Mouse (Mus musculus) brain, embryonic 14.5 days (tissue): ENCODE data around the gene Nfia. TPM values are rescaled to one million over a fixed set of nuclear protein-coding genes. Genes with fewer than 3 reads are reported as not detected.

ENCODE experiments used
- DNase-seq: peaks from one replicate; pipeline ENCODE4 v3.0.0-alpha.2; 2011; ENCODE audit warnings: low read depth
- CTCF ChIP-seq: fragments of 200-500 bp; IDR thresholded peaks from 2 replicates; pipeline ENCODE4 v1.5.1; 2012; ENCODE audit warnings: inconsistent platforms, mild to moderate bottlenecking, moderate library complexity, borderline replicate concordance; ENCODE audit not compliant: insufficient read depth, insufficient read length; ENCODE audit errors: extremely low read depth
- POLR2A ChIP-seq: fragments of 200-500 bp; IDR thresholded peaks from 2 replicates; pipeline ENCODE4 v1.6.1; 2012; ENCODE audit warnings: mild to moderate bottlenecking, inconsistent platforms, borderline replicate concordance; ENCODE audit not compliant: poor library complexity, insufficient read depth, insufficient read length, severe bottlenecking; ENCODE audit errors: extremely low read depth
- polyA plus RNA-seq: library from polyadenylated mRNA; depleted of rRNA; stranded (reverse); fragments of >200 nt; gene quantifications from 2 replicates; pipeline ENCODE4 v1.2.3, GENCODE M21; 2012

Gene Nfia
- polyA plus RNA-seq, 1 experiment: 56.0 TPM

DNA sequence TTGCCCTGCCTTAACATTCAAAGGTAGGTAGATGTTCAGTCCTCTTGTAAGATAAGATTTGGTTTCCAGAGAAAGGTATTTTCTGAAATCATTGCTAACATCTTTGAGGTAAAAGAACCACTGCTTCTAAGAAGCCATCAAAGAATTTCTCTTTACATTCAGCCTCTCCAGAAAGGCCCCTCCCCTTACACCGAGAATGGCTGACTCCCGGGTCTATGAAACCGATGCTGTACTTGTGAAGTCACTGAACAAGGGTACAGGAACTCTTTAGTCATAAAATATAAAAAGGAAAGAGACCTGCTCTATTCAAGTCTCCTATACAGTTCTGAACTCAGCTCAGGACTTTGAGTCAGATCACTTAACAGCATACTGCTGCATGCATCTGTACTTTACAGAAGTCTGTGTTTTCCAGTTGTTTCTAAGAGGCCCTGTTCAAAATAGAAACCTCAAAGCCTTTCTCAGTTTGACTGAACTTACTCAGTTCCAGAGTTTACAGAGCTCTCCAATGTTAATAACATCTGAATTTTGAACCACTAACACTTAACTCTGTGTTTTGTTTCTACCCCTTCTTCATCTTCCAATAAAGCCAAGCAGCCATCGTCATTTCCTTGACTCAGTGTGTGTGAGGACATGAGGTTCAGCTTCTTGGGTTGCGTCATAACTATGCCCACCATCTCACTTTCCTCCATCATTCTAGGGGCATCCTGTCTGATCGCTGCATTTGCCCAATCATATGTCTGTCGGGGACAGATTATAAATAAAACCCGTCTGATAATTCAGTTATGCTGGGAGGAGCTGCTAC lies 223.6 kb downstream of the Nfia start:
- DNase-seq: no peak
- no peak for TF ChIP-seq CTCF
- TF ChIP-seq POLR2A: no peak

- peak; percentile 66 for DNase-seq
- no peak for TF ChIP-seq POLR2A
- no peak for TF ChIP-seq CTCF
Observed at GRCm38 (mm10) chr4:97997151-97997817, 224.8 kb downstream of the Nfia start.

DNA sequence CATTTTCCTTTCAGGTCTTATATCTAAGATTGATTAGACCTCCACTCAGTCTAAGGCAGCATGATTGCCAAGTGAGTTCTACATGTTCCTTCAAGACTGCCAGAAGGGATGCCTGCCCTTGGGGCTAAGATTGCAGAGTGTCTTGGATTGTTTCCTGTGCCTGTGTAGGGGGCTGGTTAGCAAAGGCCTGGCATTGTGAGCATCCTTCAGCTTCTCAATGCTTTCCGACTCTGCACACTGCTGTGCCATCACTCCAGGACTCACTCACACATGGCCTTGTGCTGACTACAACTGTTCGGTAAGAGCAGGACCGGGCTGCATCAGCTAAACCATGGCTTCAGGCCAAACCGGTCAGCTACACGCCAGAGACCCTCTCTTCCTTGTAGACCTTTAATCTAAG lies 229.7 kb downstream of the Nfia start:
- no peak for DNase-seq
- no peak for TF ChIP-seq CTCF
- no peak for TF ChIP-seq POLR2A

DNA sequence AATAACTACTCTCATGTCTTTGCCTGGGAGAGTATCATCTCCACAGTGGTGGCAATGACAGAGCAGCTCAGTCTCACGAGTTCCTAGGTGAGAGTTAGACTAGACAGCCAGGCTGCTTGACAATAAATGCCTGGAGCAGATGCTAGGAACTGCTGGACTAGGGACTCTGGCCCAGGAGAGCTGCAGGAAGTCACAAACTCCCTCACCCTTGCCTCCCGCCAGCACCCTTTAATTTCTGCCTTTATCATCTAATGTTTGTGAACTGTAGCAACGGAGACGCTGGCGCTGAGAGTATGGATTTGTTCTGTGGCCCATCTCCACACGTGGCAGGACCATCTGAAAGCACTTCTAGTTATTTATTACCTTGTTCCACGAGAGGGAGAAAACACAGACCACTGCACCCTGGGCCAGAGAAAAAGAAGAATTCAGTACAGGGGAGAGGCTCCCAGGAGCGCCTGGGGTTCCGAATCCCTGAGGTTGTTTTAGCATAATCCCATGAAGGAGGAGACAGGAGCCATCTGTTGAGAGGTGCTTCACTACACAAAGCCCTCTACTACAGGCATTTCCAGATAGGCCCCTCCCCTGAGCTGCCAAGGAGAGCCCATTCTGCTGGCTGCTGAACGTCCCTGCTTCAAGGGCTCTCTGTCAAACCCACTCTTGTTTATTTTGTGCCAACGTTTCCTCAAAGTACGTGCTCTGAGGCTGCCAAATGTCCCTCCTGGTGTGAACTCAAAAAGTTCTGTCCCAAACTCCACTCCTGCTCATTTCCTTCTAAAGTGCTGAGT lies 231.0 kb downstream of the Nfia start:
- TF ChIP-seq CTCF: no peak
- no peak for TF ChIP-seq POLR2A
- DNase-seq: peak; percentile 89

- DNase-seq: peak; percentile 92
- TF ChIP-seq POLR2A (no peak), CTCF (peak; percentile 59)
Observed at GRCm38 (mm10) chr4:98004108-98004625, 231.6 kb downstream of the Nfia start.

DNA sequence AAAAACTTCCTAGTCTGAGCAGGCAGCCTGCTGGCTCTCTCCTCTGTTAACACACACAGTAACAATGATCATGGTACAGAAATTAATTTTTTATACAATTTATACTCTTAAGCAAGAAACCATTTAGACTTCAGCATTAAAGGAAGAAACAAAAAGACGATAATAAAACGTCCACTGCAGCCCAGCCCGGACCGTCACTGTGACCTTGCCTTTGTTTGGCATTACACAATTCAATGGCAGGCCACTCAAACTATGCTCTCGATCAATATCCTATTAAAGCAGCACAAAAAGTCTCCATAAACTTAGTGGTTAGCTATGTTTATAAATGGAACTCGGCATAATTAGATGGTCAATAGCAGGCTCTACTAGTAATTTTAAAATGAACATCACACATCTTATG lies 232.5 kb downstream of the Nfia start:
- no peak for TF ChIP-seq CTCF
- no peak for TF ChIP-seq POLR2A
- DNase-seq: no peak

DNA sequence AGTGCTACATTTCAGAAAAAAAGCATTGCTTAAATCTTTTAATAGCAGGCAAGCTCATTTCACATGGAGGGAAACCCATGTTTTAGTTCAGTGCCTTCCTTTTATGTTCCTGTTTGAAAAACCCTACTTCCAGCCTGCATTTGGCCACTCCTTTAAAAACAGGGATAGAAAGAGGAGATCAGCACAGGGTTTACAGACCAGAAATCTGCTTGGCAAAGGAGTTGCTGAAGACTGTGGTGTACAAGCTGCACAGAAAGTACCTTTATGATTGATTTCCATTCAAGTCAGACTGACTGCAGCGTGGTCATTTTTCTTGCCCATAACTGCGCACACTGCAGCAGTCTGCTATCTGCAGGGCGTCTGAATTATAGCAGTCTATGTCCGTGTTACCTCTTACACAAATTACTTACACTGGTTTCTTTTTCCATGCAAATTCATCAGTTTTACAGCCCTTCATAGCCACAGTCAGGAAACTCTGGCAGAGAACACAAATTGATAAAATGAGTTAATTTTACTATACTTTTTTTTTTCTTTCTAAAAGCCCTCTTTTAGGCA lies 236.4 kb downstream of the Nfia start:
- TF ChIP-seq CTCF (no peak), POLR2A (no peak)
- peak; percentile 69 for DNase-seq

DNA sequence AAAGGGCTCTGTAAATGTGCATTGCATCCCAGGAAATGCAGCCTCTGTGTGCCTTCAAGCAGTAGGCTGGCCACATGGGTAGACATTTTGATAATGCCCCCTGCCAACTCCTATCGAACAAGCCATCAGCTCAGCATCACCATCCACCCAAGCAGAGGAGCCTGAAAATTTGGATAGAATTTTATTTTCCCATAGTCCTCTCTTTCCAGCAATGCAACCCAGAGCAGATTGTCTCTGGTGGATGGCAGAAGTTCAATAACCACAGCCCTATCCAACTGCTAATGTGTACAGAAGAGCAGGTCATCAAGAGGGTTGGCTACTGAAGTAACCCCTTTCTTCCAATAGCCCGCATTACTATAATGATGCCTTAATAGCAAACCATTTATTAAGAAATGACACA lies 237.4 kb downstream of the Nfia start:
- TF ChIP-seq CTCF: no peak
- TF ChIP-seq POLR2A: no peak
- no peak for DNase-seq

GRCm38 (mm10) chr4:98019811-98020210 lies 247.3 kb downstream of the Nfia start:
- DNase-seq: no peak
- no peak for TF ChIP-seq CTCF
- TF ChIP-seq POLR2A: no peak

DNA sequence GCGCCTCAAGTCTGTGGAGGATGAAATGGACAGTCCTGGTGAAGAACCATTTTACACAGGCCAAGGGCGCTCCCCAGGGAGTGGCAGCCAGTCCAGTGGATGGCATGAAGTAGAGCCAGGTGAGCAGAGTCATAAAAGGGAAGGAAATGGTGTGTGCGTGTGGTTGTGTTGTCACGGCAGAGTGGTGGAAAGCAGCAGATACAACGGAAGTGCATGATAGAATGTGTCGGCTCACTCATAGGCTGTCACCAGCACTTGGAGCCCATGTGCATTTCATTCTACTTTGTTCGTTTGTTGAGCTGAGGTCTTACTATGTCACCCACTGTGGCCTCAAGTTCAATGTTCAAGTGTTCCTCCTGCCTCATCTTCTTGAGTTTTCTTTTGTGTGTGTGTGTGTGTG lies 248.3 kb downstream of the Nfia start:
- no peak for DNase-seq
- TF ChIP-seq POLR2A (no peak), CTCF (no peak)
